Mouse (Mus musculus): ENCODE data around the gene Sik2. TPM values are rescaled to one million over a fixed set of nuclear protein-coding genes. Genes with fewer than 3 reads are reported as not detected.

Sik2 gene
- total and polyA plus RNA-seq, 2 experiments from 2014 or later: 14.4 to 24.4 TPM

DNA sequence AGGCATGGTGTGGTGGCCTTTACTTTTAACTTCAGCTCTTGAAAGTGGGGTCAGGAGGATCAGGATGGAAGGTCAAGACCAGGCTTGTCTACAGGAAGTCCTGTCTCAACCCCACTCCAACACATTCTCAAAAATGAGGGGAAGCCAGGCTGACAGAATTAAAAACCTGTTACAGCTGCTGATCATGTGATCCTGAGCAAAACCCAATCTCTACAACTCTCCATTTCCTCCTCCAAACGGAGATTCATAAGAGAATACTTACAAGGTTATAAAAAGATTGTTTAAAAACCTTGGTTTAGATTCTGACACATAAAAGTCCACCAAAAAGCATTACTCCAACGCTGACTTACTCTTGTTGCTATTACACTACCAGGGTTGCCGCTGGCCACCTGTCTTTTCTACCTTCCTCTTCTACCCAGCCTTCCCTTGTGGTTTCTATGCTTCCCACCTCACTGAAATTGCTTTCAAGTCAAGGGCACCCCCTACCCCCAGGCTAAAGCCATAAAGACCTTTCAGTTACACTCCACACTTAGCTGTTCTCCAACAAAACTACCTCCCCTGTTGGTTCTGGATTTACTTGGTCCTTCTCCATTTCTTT is 67.0 kb downstream of the Sik2 start:
- DNase-seq (ENCODE audit: low spot score) (no peak), ATAC-seq (ENCODE audit: low FRiP score) (no peak)
- Histone ChIP-seq H3K9ac (replicated peaks; ENCODE audit: low read length, poor library complexity, severe bottlenecking) (no peak overlapping the region), H3K9me3 (ENCODE audit: low read length) (no peaks in the 10 kb centered on the region), H3K36me3 (ENCODE audit: insufficient read depth, low read length) (no peaks in the 10 kb centered on the region), H3K27ac (ENCODE audit: low read depth, low read length) (no peak overlapping the region), H3K4me3 (ENCODE audit: low read depth, low read length) (no peak overlapping the region), H3K4me1 (ENCODE audit: insufficient read depth, low read length) (no peaks in the 10 kb centered on the region), H3K4me2 (ENCODE audit: low read depth, low read length, poor library complexity, severe bottlenecking) (no peak overlapping the region), H3K27me3 (ENCODE audit: insufficient read depth, low read length) (no peaks in the 10 kb centered on the region)
- no peak for TF ChIP-seq CTCF (IDR thresholded peaks at IDR 0.05)
- 94% methylated on average over 3 of the region's 3 CpGs for WGBS

DNA sequence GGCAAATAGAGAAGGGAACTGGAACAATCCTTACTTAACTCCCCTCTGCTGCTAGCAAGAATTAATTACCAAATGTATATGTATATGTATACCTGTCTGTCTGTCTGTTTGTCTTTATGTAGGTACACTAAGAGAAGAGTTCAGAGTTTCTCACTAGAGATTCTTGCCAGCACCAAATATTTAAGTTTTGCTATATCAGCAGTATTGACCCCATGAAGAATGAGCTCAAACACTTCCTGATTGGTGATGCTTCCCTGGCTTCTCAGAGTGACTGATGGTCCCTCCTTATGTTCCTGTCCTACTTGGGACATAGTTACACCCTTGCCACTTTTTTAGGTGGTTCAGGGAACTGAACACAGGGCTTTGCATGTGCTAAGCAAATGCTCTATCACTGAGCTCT is 78.9 kb downstream of the Sik2 start:
- DNase-seq (ENCODE audit: low spot score): no peak
- peaks cover 3% of the 10 kb centered on the region; the same call in 1 of the 2 replicates for H3K36me3 ChIP-seq (ENCODE audit: insufficient read depth, low read length)
- no peak overlapping the region for H3K4me2 ChIP-seq (ENCODE audit: low read depth, low read length, poor library complexity, severe bottlenecking)
- ATAC-seq (ENCODE audit: low FRiP score): no peak
- TF ChIP-seq CTCF (IDR thresholded peaks at IDR 0.05): no peak
- no peaks in the 10 kb centered on the region for H3K4me1 ChIP-seq (ENCODE audit: insufficient read depth, low read length)
- H3K9me3 ChIP-seq (ENCODE audit: low read length): no peaks in the 10 kb centered on the region
- no peak overlapping the region for H3K27ac ChIP-seq (ENCODE audit: low read depth, low read length)
- H3K4me3 ChIP-seq (ENCODE audit: low read depth, low read length): no peak overlapping the region
- no peak overlapping the region for H3K9ac ChIP-seq (replicated peaks; ENCODE audit: low read length, poor library complexity, severe bottlenecking)
- no peaks in the 10 kb centered on the region for H3K27me3 ChIP-seq (ENCODE audit: insufficient read depth, low read length)

DNA sequence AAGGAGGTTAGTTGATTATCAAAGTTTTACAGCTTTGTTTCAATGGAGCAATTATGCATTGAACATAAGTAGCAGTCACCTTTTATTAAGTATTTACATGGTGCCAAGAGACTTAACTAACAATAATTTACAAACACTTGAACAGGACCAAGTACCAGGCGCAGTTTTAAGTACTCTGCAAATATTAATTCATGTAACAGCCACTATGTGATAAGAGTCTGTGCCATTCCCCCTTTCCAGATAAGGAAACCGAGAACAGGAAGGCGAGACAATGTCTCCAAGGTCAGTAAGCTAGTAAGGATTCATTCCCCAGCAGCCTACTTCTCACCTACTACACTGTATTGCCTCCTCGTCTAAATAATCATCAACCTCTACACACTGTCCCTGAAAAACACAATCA is 83.1 kb downstream of the Sik2 start:
- H3K4me2 ChIP-seq (ENCODE audit: low read depth, low read length, poor library complexity, severe bottlenecking): no peak overlapping the region
- WGBS: 97% methylated on average over 4 of the region's 4 CpGs
- ATAC-seq (ENCODE audit: low FRiP score) (no peak), DNase-seq (ENCODE audit: low spot score) (no peak)
- H3K36me3 ChIP-seq (ENCODE audit: insufficient read depth, low read length): peaks cover 3% of the 10 kb centered on the region; the same call in 1 of the 2 replicates
- H3K4me3 ChIP-seq (ENCODE audit: low read depth, low read length): no peak overlapping the region
- no peaks in the 10 kb centered on the region for H3K4me1 ChIP-seq (ENCODE audit: insufficient read depth, low read length)
- H3K27ac ChIP-seq (ENCODE audit: low read depth, low read length): no peak overlapping the region
- H3K27me3 ChIP-seq (ENCODE audit: insufficient read depth, low read length): no peaks in the 10 kb centered on the region
- no peak overlapping the region for H3K9ac ChIP-seq (replicated peaks; ENCODE audit: low read length, poor library complexity, severe bottlenecking)
- TF ChIP-seq CTCF (IDR thresholded peaks at IDR 0.05): no peak
- no peaks in the 10 kb centered on the region for H3K9me3 ChIP-seq (ENCODE audit: low read length)

DNA sequence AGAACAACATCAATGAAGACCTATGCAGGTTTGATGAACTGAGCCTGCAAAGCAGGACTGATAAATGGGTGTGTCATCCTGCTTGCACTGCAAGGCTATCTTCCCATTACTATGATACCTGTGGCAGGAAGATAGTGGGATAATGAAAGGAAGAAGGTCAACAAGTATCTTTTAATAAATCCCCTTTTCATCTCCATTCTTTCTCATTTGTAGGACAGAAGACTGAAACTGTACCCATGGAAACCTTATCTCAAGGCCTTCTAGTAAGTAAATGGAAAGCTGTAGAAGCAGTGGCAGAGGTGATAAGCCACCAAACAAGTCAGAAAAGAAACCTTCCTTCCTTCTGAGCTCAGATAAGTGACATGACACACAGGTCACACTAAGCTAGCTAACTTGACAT is 84.4 kb downstream of the Sik2 start:
- no peak overlapping the region for H3K4me3 ChIP-seq (ENCODE audit: low read depth, low read length)
- H3K9ac ChIP-seq (replicated peaks; ENCODE audit: low read length, poor library complexity, severe bottlenecking): no peak overlapping the region
- no peak overlapping the region for H3K4me2 ChIP-seq (ENCODE audit: low read depth, low read length, poor library complexity, severe bottlenecking)
- no peaks in the 10 kb centered on the region for H3K36me3 ChIP-seq (ENCODE audit: insufficient read depth, low read length)
- no peak overlapping the region for H3K27ac ChIP-seq (ENCODE audit: low read depth, low read length)
- H3K4me1 ChIP-seq (ENCODE audit: insufficient read depth, low read length): no peaks in the 10 kb centered on the region
- no peaks in the 10 kb centered on the region for H3K27me3 ChIP-seq (ENCODE audit: insufficient read depth, low read length)
- ATAC-seq (ENCODE audit: low FRiP score): no peak
- no peaks in the 10 kb centered on the region for H3K9me3 ChIP-seq (ENCODE audit: low read length)
- TF ChIP-seq CTCF (IDR thresholded peaks at IDR 0.05): no peak
- DNase-seq (ENCODE audit: low spot score): no peak

DNA sequence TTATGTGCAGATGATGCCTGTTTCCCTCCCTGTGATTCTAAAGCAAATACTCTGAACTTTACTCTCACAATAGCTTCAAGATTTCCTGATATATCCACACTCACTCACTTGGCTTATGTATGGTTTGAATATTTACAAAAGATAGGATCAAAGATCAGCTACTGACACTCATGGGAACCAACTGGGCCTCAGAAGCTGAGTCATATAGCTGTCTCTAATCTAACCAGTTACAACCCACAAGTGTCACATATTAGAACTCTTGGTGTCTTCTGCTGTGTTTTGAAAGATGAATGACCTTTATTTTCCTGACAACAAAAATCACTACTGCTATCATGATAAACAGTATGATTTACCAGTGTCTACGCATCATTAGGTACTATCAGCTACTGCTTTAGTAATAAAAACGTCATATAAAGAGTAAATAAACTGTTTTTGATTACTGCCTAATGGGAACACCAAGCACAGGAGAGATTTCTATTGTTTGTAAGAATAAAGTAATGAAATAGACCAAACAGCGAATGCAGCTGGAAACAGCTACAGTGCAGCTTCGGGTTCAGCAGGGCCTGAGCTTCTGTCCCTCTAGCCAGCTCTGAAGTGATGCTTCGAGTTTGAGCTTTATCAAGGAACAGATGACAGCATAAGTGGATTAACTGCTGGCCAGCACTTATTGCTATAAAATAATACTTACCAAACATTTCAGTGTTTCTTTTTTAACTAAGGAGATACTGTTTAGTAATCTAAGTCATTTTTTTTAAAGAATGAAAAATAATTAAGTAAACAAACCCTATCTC is 86.3 kb downstream of the Sik2 start:
- Histone ChIP-seq H3K27ac (ENCODE audit: low read depth, low read length) (no peak overlapping the region), H3K4me3 (ENCODE audit: low read depth, low read length) (no peak overlapping the region), H3K9me3 (ENCODE audit: low read length) (no peaks in the 10 kb centered on the region), H3K36me3 (ENCODE audit: insufficient read depth, low read length) (no peaks in the 10 kb centered on the region), H3K27me3 (ENCODE audit: insufficient read depth, low read length) (no peaks in the 10 kb centered on the region), H3K9ac (replicated peaks; ENCODE audit: low read length, poor library complexity, severe bottlenecking) (no peak overlapping the region), H3K4me2 (ENCODE audit: low read depth, low read length, poor library complexity, severe bottlenecking) (no peak overlapping the region), H3K4me1 (ENCODE audit: insufficient read depth, low read length) (no peaks in the 10 kb centered on the region)
- 85% methylated on average over 5 of the region's 5 CpGs for WGBS
- no peak for TF ChIP-seq CTCF (IDR thresholded peaks at IDR 0.05)
- DNase-seq (ENCODE audit: low spot score): no peak
- no peak for ATAC-seq (ENCODE audit: low FRiP score)
